Mouse (Mus musculus) hematopoietic stem cell, adult 5-6 weeks (primary cell): ENCODE data around the gene Abcc2. TPM values are rescaled to one million over a fixed set of nuclear protein-coding genes. Genes with fewer than 3 reads are reported as not detected.
A peak's percentile ranks its signal among the peaks of the same experiment; 100 is the strongest.

Experiments used
- ATAC-seq, 2 experiments: fragments of 125-278 bp in 1 of 2; replicated peaks in 1 of 2; 2 replicates each; pipeline ENCODE4 v1.8.0; 2016 to 2017; ENCODE audit warnings: inconsistent platforms in 2 of 2, mild to moderate bottlenecking in 2 of 2, moderate number of reproducible peaks in 2 of 2, low read depth in 1 of 2, moderate TSS enrichment in 1 of 2; ENCODE audit not compliant: low FRiP score in 2 of 2, poor library complexity in 2 of 2, severe bottlenecking in 2 of 2, insufficient read depth in 1 of 2, low TSS enrichment in 1 of 2
- total RNA-seq: library from RNA; stranded (forward); fragments of 172-1452, 232-1000 nt; gene quantifications from 2 replicates; pipeline ENCODE4 v1.2.3, GENCODE M21; 2017

Gene Abcc2
- total RNA-seq, 1 experiment from 2014 or later = not detected

DNA sequence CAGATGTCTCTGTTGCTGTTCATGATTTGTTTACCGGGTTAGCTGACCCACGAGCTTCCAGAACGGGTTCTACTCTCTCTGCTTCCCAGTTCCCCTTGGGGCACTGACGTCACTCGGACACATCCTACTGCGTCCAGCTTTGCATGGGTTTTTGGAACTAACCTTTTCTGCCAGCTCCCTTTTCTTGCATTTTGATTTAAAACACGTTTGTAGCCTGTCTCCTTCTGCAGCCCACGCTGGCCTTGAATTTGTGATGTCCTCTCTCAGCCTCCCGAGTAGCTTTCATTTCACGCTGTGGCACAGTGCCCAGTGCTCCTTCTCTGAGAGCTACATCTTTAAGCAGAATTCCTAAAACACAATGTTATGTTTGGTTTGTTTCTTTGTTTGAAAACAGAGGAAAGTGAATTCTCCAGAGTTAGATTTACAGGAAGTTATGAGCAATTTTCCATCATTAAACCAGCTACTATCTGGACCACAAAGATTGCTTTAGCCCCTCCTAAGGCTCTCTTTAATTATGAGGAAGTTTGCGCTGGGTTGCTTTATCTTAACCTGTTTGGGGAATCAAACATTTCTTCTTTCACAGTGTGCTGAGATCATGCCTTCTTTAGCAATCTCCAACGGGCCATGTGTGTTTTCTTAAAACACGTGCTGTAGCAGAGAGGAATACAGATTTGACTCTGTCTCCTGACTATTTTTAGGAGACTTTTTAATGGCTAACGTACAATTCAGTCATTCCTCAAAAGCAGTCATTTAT is 33.8 kb downstream of the Abcc2 start:
- peak in 1 of 2 experiments; percentile 32; a peak in 1 of 4 replicates for ATAC-seq

DNA sequence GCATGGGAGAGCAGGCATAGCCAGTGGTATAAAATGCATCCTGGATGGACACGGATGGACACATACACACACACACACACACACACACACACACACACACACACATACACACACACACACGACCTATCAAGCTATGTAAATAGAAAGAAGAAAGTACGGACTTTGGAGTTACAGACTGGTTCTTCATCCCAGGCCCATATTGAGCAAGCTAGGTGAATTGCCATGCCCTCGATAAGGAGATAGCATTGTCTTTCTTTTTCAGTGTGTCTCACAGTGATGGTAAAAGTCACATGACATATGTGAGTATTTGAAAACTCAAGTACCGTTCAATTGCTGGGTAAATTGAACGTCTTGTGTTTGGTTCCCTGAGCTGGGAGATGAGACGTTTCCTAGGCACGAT is 44.9 kb downstream of the Abcc2 start:
- ATAC-seq = no peak

DNA sequence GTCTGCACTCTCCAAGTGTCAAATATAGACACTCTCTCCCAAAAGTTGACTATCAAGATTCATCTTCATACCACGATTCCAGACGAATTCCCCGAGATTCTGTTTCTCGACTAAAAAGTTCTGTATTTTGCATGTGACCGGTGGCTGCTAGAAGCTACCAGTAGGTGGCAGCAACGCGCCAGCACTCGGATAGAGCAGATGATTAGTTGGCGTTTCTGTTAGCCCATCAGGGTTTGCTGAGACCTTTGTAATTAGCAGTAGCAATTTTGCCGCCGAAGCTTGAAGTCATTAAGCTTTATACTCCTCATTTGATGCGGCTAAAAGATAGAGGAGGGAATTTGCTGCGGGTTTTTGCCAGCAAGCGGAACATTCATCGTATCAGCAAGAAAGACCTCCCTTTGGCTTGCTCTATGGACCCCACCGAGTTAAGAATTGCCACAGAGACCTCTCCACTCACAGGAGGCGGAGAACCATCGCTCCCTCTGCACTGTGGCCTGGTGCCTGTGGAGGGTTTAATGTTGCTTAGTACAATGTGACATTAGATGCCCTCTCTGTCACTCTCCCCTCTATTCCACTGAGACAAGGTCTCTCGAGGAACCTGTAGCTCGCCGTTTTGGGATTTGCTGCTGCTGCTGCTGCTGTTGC is 50.6 kb downstream of the Abcc2 start:
- ATAC-seq = peak; percentile 59 to 65; a peak in 1 of 4 replicates

DNA sequence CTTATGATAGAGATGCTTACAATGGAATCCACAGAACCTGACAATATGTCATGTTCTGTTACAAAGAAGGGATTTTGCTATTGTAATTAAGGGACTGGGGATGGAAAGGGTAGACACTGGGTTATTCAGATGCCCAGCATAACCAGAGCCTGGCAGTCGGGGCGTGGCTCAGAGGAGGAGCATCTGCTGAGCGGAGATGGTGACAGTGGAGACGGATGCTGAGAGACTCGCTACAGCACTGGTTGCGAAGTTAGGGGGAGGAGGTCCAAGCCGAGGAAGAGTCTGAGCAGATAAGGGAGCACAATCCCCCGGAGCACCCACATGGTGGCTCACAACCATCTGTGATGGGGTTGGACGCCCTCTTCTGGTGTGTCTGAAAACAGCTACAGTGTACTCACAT is 61.2 kb downstream of the Abcc2 start:
- ATAC-seq = no peak; a peak in 1 of 4 replicates

DNA sequence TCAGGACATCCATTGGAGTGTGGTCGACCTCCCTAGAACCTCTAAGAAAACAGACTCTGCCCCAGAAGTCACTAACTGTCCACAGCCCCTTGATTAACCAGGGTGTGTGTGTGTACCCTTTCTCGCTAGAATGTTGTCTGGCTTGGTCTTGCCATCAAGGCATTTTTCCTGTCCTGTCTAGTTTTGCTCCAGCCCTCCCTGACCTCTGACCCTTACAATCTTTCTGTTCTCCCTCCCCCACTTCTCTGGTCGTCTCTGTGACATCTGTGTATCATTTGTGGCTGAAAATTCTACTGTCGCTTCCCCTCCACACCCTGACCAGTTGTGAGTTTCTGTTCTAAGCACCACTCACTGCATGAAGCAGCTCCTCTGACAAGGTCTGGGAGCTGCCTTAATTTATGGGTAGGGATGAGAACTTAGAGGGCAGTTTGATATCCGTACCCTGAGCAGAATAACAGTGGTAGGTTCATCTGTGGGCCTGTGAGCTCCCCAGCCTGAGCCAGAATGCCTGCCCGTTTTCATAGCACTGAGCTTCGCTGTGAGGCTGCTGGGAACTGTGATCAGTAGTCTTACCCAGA is 63.4 kb downstream of the Abcc2 start:
- ATAC-seq = no peak

DNA sequence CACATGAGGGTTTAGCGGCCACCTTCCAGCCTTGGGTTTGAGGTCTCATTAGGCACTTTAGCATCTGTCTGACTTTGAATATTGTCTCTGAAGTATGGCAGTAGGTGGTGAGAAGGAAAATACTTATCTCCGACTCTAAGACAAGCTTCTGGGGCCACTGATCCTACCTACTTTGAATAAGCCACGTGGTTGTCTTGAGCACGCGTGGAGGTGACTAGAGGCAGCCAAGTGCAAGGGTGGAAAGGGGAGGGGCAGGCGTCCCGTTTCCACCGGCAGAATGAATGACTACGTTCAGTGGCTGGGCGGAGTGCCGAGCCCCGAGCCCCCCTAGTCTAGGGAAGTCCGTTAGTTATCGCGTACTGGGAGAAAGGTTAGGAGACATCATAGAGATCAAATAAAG is 65.1 kb downstream of the Abcc2 start:
- no peak for ATAC-seq

DNA sequence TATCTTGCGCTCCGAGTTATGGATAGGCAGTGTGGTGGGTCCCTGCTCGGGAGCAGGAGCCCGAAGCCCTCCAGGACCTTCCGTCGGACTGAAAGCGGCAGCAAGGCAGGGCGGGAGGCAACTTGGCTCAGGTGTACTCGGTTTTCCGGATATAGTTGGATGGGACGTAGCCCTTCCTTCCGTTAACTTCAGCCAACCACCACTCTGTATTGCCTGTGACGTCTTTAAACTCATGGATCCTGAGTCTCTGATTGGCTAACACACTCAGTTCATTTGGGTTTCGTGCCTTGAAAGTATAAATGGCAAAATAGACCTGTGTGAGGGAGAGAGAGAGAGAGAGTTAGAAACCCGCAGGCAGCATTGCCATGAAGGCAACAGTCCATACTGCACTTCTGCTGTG is 66.0 kb downstream of the Abcc2 start:
- no peak for ATAC-seq

DNA sequence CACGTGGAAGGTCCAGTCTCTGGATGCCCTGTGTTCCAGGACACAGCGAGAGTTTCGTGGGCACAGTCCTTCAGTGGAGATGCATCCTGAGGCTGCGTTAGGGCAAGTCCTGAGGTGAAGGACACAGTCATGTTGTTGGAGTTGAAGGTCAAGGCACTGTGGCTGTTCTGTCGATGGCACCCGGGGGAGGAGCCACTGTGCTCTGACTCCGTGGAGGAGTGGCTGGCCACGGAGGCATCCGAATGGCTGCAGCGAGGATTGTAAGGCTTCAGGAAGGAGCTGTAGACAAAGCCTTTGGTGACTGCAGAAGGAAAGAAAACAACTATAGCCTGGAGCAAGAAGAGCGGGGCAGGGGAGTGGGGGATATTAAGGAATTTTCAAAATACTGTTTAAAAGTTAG is 68.0 kb downstream of the Abcc2 start:
- ATAC-seq = no peak

DNA sequence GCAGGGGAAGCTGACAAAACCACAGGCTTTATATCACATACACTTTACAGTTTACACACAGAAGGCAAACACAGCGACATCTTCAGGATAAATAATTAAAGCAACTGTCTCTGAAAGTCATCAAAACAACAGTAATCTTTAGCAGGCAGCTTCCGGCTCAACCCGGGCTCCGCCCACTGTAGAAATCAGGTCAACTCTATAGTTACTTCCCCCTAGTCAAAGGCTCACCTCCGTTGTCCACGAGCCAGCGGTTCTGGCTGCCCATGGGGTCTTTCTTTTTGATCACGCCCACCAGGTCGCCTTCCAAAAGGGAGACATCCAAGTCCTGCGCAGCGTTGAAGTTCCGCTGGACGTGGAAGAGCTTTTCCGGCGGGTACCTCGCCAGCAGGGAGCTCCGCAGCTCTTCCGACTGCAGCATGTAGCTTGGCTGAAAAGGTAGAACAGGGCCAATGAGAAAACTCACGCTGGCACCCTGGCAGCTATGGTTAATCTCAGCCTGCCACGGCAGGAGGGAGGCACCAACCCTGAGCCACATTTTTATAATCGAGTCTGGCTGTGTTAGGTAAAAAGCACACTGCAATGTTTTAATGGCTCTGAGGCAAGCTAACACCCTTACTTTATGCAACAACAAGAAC is 70.1 kb downstream of the Abcc2 start:
- ATAC-seq = peak; percentile 29 to 56; a peak in 1 of 4 replicates

DNA sequence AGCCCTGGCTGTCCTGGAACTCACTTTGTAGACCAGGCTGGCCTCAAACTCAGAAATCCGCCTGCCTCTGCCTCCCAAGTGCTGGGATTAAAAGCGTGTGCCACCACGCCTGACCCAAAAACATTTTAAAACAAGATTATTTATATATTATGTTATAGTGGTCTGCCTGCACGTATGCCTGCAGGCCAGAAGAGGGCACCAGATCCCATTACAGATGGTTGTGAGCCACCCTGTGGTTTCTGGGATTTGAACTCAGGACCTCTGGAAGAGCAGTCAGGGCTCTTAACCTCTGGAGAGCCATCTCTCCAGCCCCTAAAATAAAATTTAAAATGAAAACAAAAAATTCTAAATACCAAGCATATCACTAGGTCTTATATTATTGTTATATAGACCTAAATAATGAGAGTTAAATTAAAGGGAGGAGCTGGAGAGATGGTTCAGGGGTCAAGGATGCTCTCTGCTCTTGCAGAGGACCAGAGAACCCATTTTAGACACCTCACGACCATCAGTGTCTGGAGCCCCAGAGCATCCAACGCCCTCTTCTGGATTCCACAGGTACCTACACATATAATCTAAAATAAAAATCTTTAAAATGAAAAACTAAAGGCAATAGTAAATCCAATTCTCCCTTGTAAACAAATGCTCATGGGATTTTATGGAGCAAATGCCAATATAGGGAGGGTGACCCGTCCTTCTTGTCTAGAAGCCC is 71.0 kb downstream of the Abcc2 start:
- ATAC-seq = no peak

DNA sequence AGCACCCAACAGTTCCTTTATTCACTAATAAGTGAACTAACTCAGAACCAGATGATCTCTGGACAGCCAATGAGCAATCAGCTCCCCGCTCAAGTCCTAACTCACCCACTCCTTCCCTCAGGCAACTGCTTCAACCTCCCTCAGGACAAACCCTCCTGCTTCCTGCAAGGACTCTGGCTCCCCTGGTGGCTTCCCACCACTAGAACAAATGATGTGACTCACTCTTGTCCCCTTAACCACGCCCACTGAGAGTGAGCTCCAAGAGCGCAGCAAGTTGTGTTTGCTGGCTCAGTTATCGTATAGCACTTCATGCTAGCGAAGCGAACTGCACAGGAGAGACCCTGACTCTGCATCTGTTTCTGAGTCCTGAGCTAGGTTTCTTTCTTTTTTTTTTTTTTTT is 75.4 kb downstream of the Abcc2 start:
- no peak for ATAC-seq

DNA sequence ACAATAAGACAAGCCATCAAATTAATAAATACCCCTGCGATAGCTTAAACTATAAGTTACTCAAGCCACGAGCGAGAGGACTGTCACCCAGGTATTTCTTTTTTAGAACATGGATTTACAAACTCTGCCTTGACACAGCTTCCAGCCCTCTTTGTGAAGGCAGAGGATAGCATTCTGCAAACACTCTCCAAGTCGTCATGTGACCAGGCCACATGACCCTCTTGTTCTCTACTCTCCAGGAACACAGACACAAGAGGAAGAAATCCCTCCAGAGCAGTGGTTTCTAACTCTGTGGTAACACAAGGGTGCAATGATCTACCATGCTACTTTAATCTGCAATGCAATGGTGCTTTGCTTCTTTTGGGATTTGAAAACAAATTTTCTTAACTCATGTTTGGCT is 88.4 kb downstream of the Abcc2 start:
- no peak for ATAC-seq

DNA sequence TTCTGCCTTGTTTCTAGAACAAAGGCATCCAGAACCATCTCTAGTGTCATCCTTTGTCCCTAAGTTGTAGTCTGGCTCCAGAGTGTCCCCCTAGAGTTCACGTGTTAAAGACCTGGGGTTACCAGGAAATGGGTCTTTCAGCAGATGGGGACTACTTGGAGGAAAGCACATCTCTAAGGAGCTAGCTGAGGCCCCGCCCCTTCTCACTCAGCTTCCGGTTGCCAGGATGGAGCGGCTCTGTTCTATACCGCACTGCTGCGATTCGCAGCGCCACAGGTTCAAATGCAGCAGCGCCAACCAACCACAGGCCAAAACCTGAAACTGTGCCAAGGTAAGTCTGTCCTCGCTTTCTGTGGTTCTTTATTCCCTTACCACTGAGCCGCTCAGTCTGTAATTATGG is 92.4 kb downstream of the Abcc2 start:
- ATAC-seq = no peak

DNA sequence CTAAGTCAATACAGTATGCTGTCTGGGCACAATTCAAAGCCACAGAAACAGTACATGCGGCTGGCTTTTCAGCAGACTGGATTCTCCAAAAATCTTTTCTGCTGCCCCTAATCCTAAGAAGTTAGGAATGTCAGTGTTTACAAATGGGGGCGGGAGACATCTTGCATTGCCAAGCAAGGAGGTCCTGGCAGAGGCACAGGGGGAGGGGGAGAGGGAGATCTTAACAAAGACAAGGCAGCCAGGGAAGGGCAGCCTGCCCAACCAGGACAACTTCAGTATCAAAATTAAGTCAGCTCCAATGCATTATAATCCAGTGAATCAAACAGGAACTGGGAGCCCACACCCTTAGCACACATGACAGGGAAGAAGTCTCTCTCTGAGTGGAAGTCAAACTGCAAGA is 94.0 kb downstream of the Abcc2 start:
- no peak for ATAC-seq

DNA sequence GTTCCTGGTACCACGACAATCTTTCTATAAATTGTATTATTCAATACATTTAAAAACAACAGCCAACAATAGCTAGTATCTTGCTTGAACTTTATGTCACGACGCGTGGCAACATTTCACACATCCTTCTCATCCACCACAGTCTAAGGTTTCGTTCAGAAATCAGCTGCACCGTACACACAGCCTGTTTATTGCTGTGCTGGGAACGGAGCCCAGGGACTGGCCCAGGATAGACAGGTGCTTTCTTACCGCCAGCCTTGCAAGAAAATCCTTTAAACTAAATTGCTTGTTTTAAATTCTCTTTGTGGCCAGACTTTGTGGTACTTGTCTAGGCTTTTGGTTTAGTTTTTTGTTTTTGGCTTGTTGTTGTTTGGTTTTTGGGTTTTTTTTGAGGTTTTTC is 95.4 kb downstream of the Abcc2 start:
- ATAC-seq = no peak

DNA sequence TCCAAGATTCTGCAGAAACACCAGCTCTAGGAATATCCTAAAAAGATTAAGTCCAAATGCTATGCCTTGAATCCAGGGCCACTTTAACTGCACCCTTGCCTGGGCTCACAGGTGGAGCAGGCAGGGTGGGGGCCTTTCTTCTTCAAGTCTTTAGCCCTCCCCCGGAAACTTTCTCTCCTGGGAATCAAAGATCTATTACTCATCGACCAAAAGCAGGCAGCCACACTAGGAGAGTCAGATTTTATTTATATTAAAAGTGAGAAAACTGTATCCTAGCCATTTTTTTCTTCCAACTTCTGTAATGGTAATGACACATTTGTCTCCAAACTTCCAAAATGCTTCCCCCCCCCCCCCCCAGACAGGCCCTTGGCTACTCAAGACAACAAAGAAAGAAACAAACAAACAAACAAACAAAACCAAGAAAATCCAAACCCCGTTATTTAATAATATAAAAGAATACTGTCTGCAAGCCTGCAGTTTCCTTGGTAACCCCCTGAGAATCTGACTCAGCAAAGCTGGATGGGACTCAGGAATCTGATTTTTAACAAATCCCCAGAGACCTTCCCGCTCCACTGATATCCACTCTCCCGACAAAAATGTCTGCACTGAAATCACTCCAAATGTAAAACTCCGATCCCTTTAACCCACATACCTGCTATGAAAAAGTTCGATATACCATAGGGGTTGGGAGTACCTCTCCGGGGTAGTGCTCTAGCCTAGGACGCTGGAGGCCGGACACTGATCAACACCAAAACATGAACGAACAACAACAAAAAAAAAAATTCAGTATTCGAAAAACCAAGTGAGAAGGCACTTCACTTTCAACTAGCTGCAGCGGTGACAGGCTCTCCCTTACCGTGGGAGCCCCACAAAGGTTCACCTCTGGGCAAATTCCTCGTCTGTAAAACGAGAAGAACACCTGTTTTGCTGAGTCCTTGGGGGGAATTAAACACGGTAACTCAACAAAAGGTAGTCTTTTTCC is 96.4 kb downstream of the Abcc2 start:
- no peak for ATAC-seq
